Mouse (Mus musculus) intestine, embryonic 16.5 days (tissue): ENCODE measurements around the gene Inhbc. TPM values are rescaled to one million over a fixed set of nuclear protein-coding genes. Genes with fewer than 3 reads are reported as not detected.
"Not testable (repeated sequence)": the region's sequence is repeated elsewhere in the genome, so short reads cannot be mapped to it uniquely, and the experiment has no call there.

Experiments
- ATAC-seq: fragments of 200-750 bp; cut with Nextera tagmentation; 2 replicates; pipeline ENCODE4 v1.8.0; 2017; ENCODE audit warnings: moderate TSS enrichment, moderate library complexity
- H3K27ac ChIP-seq: fragments of 300-500 bp; sonication (generic); 2 replicates; pipeline ENCODE4 v1.5.1; 2014; ENCODE audit warnings: mild to moderate bottlenecking, low read length
- H3K27me3 ChIP-seq: fragments of 300-500 bp; sonication (generic); replicated peaks from 2 replicates; pipeline ENCODE4 v1.6.1; 2014; ENCODE audit warnings: low read length, control low read depth, mixed read lengths; ENCODE audit not compliant: control insufficient read depth, insufficient read depth
- H3K36me3 ChIP-seq: fragments of 300-500 bp; sonication (generic); 2 replicates; pipeline ENCODE4 v1.6.1; 2014; ENCODE audit warnings: low read length, control low read depth; ENCODE audit not compliant: control insufficient read depth, insufficient read depth
- H3K4me1 ChIP-seq: fragments of 300-500 bp; sonication (generic); 2 replicates; pipeline ENCODE4 v1.6.1; 2014; ENCODE audit warnings: low read length, control low read depth, mixed read lengths; ENCODE audit not compliant: control insufficient read depth, insufficient read depth
- H3K4me2 ChIP-seq: fragments of 300-500 bp; sonication (generic); 2 replicates; pipeline ENCODE4 v1.6.1; 2014; ENCODE audit warnings: low read depth, low read length, control low read depth
- H3K4me3 ChIP-seq: fragments of 300-500 bp; sonication (generic); 2 replicates; pipeline ENCODE4 v1.5.1; 2014; ENCODE audit warnings: mild to moderate bottlenecking, low read length
- H3K9ac ChIP-seq: fragments of 300-500 bp; sonication (generic); 2 replicates; pipeline ENCODE4 v1.6.1; 2014; ENCODE audit warnings: low read depth, low read length
- H3K9me3 ChIP-seq: fragments of 300-500 bp; sonication (generic); 2 replicates; pipeline ENCODE4 v1.6.1; 2016; ENCODE audit warnings: low read length, control low read depth; ENCODE audit not compliant: control insufficient read depth
- WGBS: fragments of 180-500 bp; shearing (Covaris S2); extraction: QIAGEN DNeasy Blood & Tissue Kit; methylation state at CpG from one replicate; pipeline ENCODE4 v1.1.7; 2014; 5-methylcytosine and 5-hydroxymethylcytosine counted together
- polyA plus RNA-seq: library from polyadenylated mRNA; unstranded; fragments of >200 nt; fragmentation: Nextera tagmentation; extraction: Ambion mirVana; gene quantifications from 2 replicates; pipeline ENCODE4 v1.2.1, GENCODE M21; 2015

Gene Inhbc
- polyA plus RNA-seq, 1 experiment from 2014 or later = not detected

- Histone ChIP-seq H3K9me3 (no peaks in the 10 kb centered on the region), H3K36me3 (peaks cover 9% of the 10 kb centered on the region), H3K4me2 (no peak overlapping the region), H3K9ac (no peak overlapping the region), H3K4me3 (no peak overlapping the region), H3K27me3 (no peaks in the 10 kb centered on the region), H3K27ac (no peak overlapping the region), H3K4me1 (peaks cover 14% of the 10 kb centered on the region)
- WGBS = 62% methylated on average over 4 of the region's 4 CpGs
- no peak for ATAC-seq
These were observed 57.4 kb downstream of the Inhbc start for GRCm38 (mm10) chr10:127312858-127313257.

GRCm38 (mm10) chr10:127312356-127312676 lies 57.9 kb downstream of the Inhbc start:
- peak; percentile 47 for ATAC-seq
- H3K9ac ChIP-seq = peak overlapping the region; percentile 88
- WGBS = 2% methylated on average over 4 of the region's 4 CpGs
- no peaks in the 10 kb centered on the region for H3K27me3 ChIP-seq
- H3K36me3 ChIP-seq = peaks cover 15% of the 10 kb centered on the region
- H3K4me3 ChIP-seq = peak overlapping the region; percentile 80
- H3K4me2 ChIP-seq = peak overlapping the region; percentile 63
- H3K27ac ChIP-seq = peak overlapping the region; percentile 61
- no peaks in the 10 kb centered on the region for H3K9me3 ChIP-seq
- H3K4me1 ChIP-seq = peaks cover 14% of the 10 kb centered on the region

- ATAC-seq = peak; percentile 98
- Histone ChIP-seq H3K27me3 (no peaks in the 10 kb centered on the region), H3K4me2 (peak within 1 kb of the TSS; percentile 70), H3K4me1 (peaks cover 14% of the 10 kb centered on the region), H3K4me3 (peak within 1 kb of the TSS; percentile 80), H3K27ac (peak within 1 kb of the TSS; percentile 76), H3K9me3 (no peaks in the 10 kb centered on the region), H3K9ac (peak within 1 kb of the TSS; percentile 88), H3K36me3 (peaks cover 16% of the 10 kb centered on the region)
- under 1% methylated on average over 65 of the region's 65 CpGs for WGBS
These were observed 58.5 kb downstream of the Inhbc start, which contains the start of gene Mars for GRCm38 (mm10) chr10:127311476-127312355. Mars (minus strand) TSS chr10:127311786.

- H3K4me3 ChIP-seq = peak overlapping the region; percentile 80
- H3K27me3 ChIP-seq = no peaks in the 10 kb centered on the region
- H3K9me3 ChIP-seq = no peaks in the 10 kb centered on the region
- H3K4me2 ChIP-seq = peak overlapping the region; percentile 70
- 30% methylated on average over 23 of the region's 23 CpGs for WGBS
- peaks cover 23% of the 10 kb centered on the region for H3K36me3 ChIP-seq
- H3K9ac ChIP-seq = peak overlapping the region; percentile 88
- peak; percentile 58 for ATAC-seq
- H3K4me1 ChIP-seq = peaks cover 14% of the 10 kb centered on the region
- H3K27ac ChIP-seq = peak overlapping the region; percentile 76
These were observed 59.4 kb downstream of the Inhbc start for GRCm38 (mm10) chr10:127310523-127311475.

GRCm38 (mm10) chr10:127309167-127309566 lies 61.1 kb downstream of the Inhbc start:
- not testable (repeated sequence) for ATAC-seq, H3K4me3 ChIP-seq, H3K9me3 ChIP-seq, H3K27ac ChIP-seq, H3K9ac ChIP-seq, H3K4me2 ChIP-seq, H3K27me3 ChIP-seq
- peaks cover 36% of the 10 kb centered on the region for H3K36me3 ChIP-seq
- H3K4me1 ChIP-seq = peaks cover 14% of the 10 kb centered on the region
- 86% methylated on average over 3 of the region's 3 CpGs for WGBS

Other genes starting within 250 kb of the Inhbc start
- gene Os9, start 249.3 kb downstream of the Inhbc start, polyA plus RNA-seq = 110 and 116 TPM in 2 replicates
- 65.6 and 66.7 TPM in 2 replicates for gene B4galnt1, start 205.2 kb downstream of the Inhbc start, polyA plus RNA-seq
- 1.0 and 1.1 TPM in 2 replicates for gene Slc26a10, start 189.8 kb downstream of the Inhbc start, polyA plus RNA-seq
- gene Arhgef25, start 180.3 kb downstream of the Inhbc start, polyA plus RNA-seq = 44.7 and 46.3 TPM in 2 replicates
- gene Dtx3, start 174.7 kb downstream of the Inhbc start, polyA plus RNA-seq = 54.4 and 56.9 TPM in 2 replicates
- gene Pip4k2c, start 158.8 kb downstream of the Inhbc start, polyA plus RNA-seq = 40.3 and 44.5 TPM in 2 replicates
- gene Kif5a, start 107.1 kb downstream of the Inhbc start, polyA plus RNA-seq = 5.2 and 5.3 TPM in 2 replicates
- 162 and 170 TPM in 2 replicates for gene Dctn2, start 104.1 kb downstream of the Inhbc start, polyA plus RNA-seq
- 9.9 and 11.1 TPM in 2 replicates for gene Mbd6, start 81.4 kb downstream of the Inhbc start, polyA plus RNA-seq
- 96.8 and 108 TPM in 2 replicates for gene Mars, start 58.6 kb downstream of the Inhbc start, polyA plus RNA-seq
- gene Arhgap9, start 48.5 kb downstream of the Inhbc start, polyA plus RNA-seq = 7.9 and 9.0 TPM in 2 replicates
- gene Gli1, start 28.5 kb downstream of the Inhbc start, polyA plus RNA-seq = 6.6 and 7.6 TPM in 2 replicates
- gene Inhbe, start 16.0 kb downstream of the Inhbc start, polyA plus RNA-seq = not detected in 2 replicates
- gene R3hdm2, start 9.9 kb upstream of the Inhbc start, polyA plus RNA-seq = 17.7 and 18.3 TPM in 2 replicates
- gene Stac3, start 131.3 kb upstream of the Inhbc start, polyA plus RNA-seq = 0.32 and 0.67 TPM in 2 replicates
- gene Ndufa4l2, start 144.5 kb upstream of the Inhbc start, polyA plus RNA-seq = 64.5 and 64.6 TPM in 2 replicates
- gene Shmt2, start 152.0 kb upstream of the Inhbc start, polyA plus RNA-seq = 146 and 170 TPM in 2 replicates
- 4.3 and 4.4 TPM in 2 replicates for gene Nxph4, start 164.1 kb upstream of the Inhbc start, polyA plus RNA-seq